Mouse (Mus musculus) spleen, adult 2 months (tissue): ENCODE measurements around the gene Pigt.

ENCODE experiments used
- CTCF ChIP-seq: fragments of 200-500 bp; IDR thresholded peaks from 2 replicates; pipeline ENCODE4 v1.5.1; 2011; ENCODE audit warnings: mild to moderate bottlenecking, inconsistent platforms; ENCODE audit not compliant: insufficient read depth, insufficient read length, insufficient replicate concordance; ENCODE audit errors: extremely low read depth
- POLR2A ChIP-seq: fragments of 200-500 bp; IDR thresholded peaks from 2 replicates; pipeline ENCODE4 v1.6.1; 2011; ENCODE audit warnings: low read depth, low read length, inconsistent platforms

- TF ChIP-seq CTCF (no peak), POLR2A (no peak)
Measured at GRCm38 (mm10) chr2:164549963-164550894, 52.9 kb downstream of the Pigt start.
